Comparison of ENCODE assay signal across 8 mouse cellular contexts in genomic region chr10:79779784-79780663, GRCm38 (mm10). TPM values are rescaled to one million over a fixed set of nuclear protein-coding genes. Genes with fewer than 3 reads are reported as not detected.
DNase-seq lines count a peak whose midpoint lies in the region; ATAC-seq and TF ChIP-seq lines count a peak whose summit lies in the region.

No protein-coding gene starts in this region.

- WGBS in lung, embryonic 16.5 days, result 1% methylated on average over 54 of the region's 55 CpGs

- peak overlapping the region; percentile 69 for H3K27ac ChIP-seq in lung, embryonic 16.5 days (ENCODE audit: low read length)

- peak overlapping the region; percentile 70 for H3K4me3 ChIP-seq in G1E (ENCODE audit: low read depth, low read length)
- H3K4me3 ChIP-seq in lung, embryonic 16.5 days (ENCODE audit: low read length), result peak overlapping the region; percentile 56

- ATAC-seq in G1E (ENCODE audit: extremely low read depth, insufficient number of reproducible peaks, low FRiP score, poor library complexity, severe bottlenecking), result peak; percentile 76
- peak; percentile 75 to 81 for ATAC-seq in hematopoietic stem cell, adult 5-6 weeks (replicated peaks in 1 of 2; ENCODE audit: insufficient read depth in 1 of 2, low FRiP score in 2 of 2, low TSS enrichment in 1 of 2, low read depth in 1 of 2, poor library complexity in 2 of 2, severe bottlenecking in 2 of 2)
- peak; percentile 89 for ATAC-seq in lung, embryonic 16.5 days (ENCODE audit: low read depth)

- peak; percentile 81 for DNase-seq in G1E (ENCODE audit: low spot score)
- peak; percentile 97 for DNase-seq in cerebellum, adult 8-10 months
- DNase-seq in forelimb bud, embryonic 11.5 days (ENCODE audit: low read depth, low spot score), result peak; percentile 95
- peak; percentile 92 for DNase-seq in layer of hippocampus, adult 9-10 months (ENCODE audit: low spot score)
- DNase-seq in ovary, postnatal 10 days (ENCODE audit: low spot score), result peak; percentile 84
- peak; percentile 89 to 95 for DNase-seq in thymus, postnatal 10 days (ENCODE audit: low spot score in 2 of 2)

- peaks cover 4% of the 10 kb centered on the region for H3K9me3 ChIP-seq in G1E (replicated peaks)
- peaks cover under 1% of the 10 kb centered on the region for H3K9me3 ChIP-seq in lung, embryonic 16.5 days (ENCODE audit: control insufficient read depth, low read length)

- peaks cover 56% of the 10 kb centered on the region for H3K27me3 ChIP-seq in G1E (ENCODE audit: insufficient read depth, low read length)
- no peaks in the 10 kb centered on the region; the same call in 1 of the 2 replicates for H3K27me3 ChIP-seq in lung, embryonic 16.5 days (ENCODE audit: control insufficient read depth, insufficient read depth, low read depth, low read length)

- peak overlapping the region; percentile 55 for H3K9ac ChIP-seq in lung, embryonic 16.5 days (ENCODE audit: low read length)

- TF ChIP-seq CTCF in G1E (IDR thresholded peaks at IDR 0.05; ENCODE audit: low read depth, low read length), result peak; percentile 54

- peaks cover 23% of the 10 kb centered on the region for H3K4me1 ChIP-seq in G1E (ENCODE audit: insufficient read depth, low read depth, low read length)
- peaks cover 33% of the 10 kb centered on the region for H3K4me1 ChIP-seq in lung, embryonic 16.5 days (replicated peaks; ENCODE audit: control insufficient read depth, insufficient read depth, low read length)

- peak overlapping the region; percentile 92 for H3K4me2 ChIP-seq in lung, embryonic 16.5 days (ENCODE audit: low read depth, low read length)

- H3K36me3 ChIP-seq in G1E (replicated peaks), result no peaks in the 10 kb centered on the region
- no peaks in the 10 kb centered on the region; the same call in 1 of the 2 replicates for H3K36me3 ChIP-seq in lung, embryonic 16.5 days (ENCODE audit: control insufficient read depth, insufficient read depth, low read length)

RNA-seq across cellular contexts. Expression of gene Fstl3, which starts 3.0 kb away (rescaled TPM):
- total RNA-seq in G1E (2014; fragmentation: Nextera tagmentation) (not detected in 2 replicates), G1E (2017) (0.12 and 0.22 TPM in 2 replicates)
- polyA plus RNA-seq in G1E (2012), result 0.05 TPM in 1 of 2 replicates, not detected in the other
- 0.99 and 1.6 TPM in 2 replicates for total RNA-seq in hematopoietic stem cell, adult 5-6 weeks (2017)
- polyA plus RNA-seq in lung, embryonic 16.5 days (2015; fragmentation: Nextera tagmentation; extraction: Ambion mirVana), result 21.7 and 22.7 TPM in 2 replicates

RNA-seq across cellular contexts. Expression of gene Prss57, which starts 10.7 kb away (rescaled TPM):
- not detected in 2 replicates for total RNA-seq in G1E (2014; fragmentation: Nextera tagmentation)
- 0.05 TPM in 1 of 2 replicates, not detected in the other for total RNA-seq in G1E (2017)
- not detected in 2 replicates for polyA plus RNA-seq in G1E (2012)
- total RNA-seq in hematopoietic stem cell, adult 5-6 weeks (2017), result 10.0 and 18.4 TPM in 2 replicates
- polyA plus RNA-seq in lung, embryonic 16.5 days (2015; fragmentation: Nextera tagmentation; extraction: Ambion mirVana), result 0.57 and 2.1 TPM in 2 replicates

RNA-seq across cellular contexts. Expression of gene Rnf126, which starts 13.3 kb away (rescaled TPM):
- total RNA-seq in G1E (2014; fragmentation: Nextera tagmentation) (109 and 129 TPM in 2 replicates), G1E (2017) (23.5 and 25.2 TPM in 2 replicates)
- 353 and 382 TPM in 2 replicates for polyA plus RNA-seq in G1E (2012)
- total RNA-seq in hematopoietic stem cell, adult 5-6 weeks (2017), result 16.1 and 21.7 TPM in 2 replicates
- polyA plus RNA-seq in lung, embryonic 16.5 days (2015; fragmentation: Nextera tagmentation; extraction: Ambion mirVana), result 47.9 and 61.4 TPM in 2 replicates

RNA-seq across cellular contexts. Expression of gene Palm, which starts 13.3 kb away (rescaled TPM):
- total RNA-seq in G1E (2014; fragmentation: Nextera tagmentation) (not detected in 2 replicates), G1E (2017) (0.11 and 0.17 TPM in 2 replicates)
- 0.42 and 0.44 TPM in 2 replicates for polyA plus RNA-seq in G1E (2012)
- total RNA-seq in hematopoietic stem cell, adult 5-6 weeks (2017), result 8.8 and 12.4 TPM in 2 replicates
- polyA plus RNA-seq in lung, embryonic 16.5 days (2015; fragmentation: Nextera tagmentation; extraction: Ambion mirVana), result 52.7 and 54.1 TPM in 2 replicates

RNA-seq across cellular contexts. Expression of gene Fgf22, which starts 25.1 kb away (rescaled TPM):
- total RNA-seq in G1E (2014; fragmentation: Nextera tagmentation) (not detected in 2 replicates), G1E (2017) (0.44 TPM in 1 of 2 replicates, not detected in the other)
- polyA plus RNA-seq in G1E (2012), result not detected in 2 replicates
- not detected in 2 replicates for total RNA-seq in hematopoietic stem cell, adult 5-6 weeks (2017)
- polyA plus RNA-seq in lung, embryonic 16.5 days (2015; fragmentation: Nextera tagmentation; extraction: Ambion mirVana), result 0.11 and 0.29 TPM in 2 replicates

Comparison
In these comparisons a context has a peak if more than half of its experiments do, and no peak if none do; other contexts are left out.
1. Peak in every context shown above with its lines: DNase-seq, ATAC-seq, H3K4me3 ChIP-seq and H3K27ac ChIP-seq.
2. RNA of gene Prss57, which starts 10.7 kb away (total RNA-seq): 10.0 to 18.4 TPM in hematopoietic stem cell, adult 5-6 weeks; 0.05 TPM in G1E; every median in the first group is over 10 times any median in the second.